Mouse (Mus musculus) liver, embryonic 14.5 days (tissue): Measurements from ENCODE around the gene Tmtc4.

Experiments used
- CTCF ChIP-seq: IDR thresholded peaks from 2 replicates; pipeline ENCODE4 v1.5.1; 2016; ENCODE audit warnings: antibody characterized with exemption, low read depth, control low read depth
- EP300 ChIP-seq: IDR thresholded peaks from 2 replicates; pipeline ENCODE4 v1.6.1; 2016; ENCODE audit warnings: antibody characterized with exemption, low read depth

- TF ChIP-seq CTCF (no peak), EP300 (no peak)
Observed at GRCm38 (mm10) chr14:122913657-122914056, 70.2 kb downstream of the Tmtc4 start, which contains the start of gene Ggact.
